Mouse (Mus musculus): Measurements from ENCODE around the gene Rap1gap2. TPM values are rescaled to one million over a fixed set of nuclear protein-coding genes. Genes with fewer than 3 reads are reported as not detected.

The Rap1gap2 gene
- total and polyA plus RNA-seq, 2 experiments from 2014 or later = 12.1 to 49.1 TPM

GRCm38 (mm10) chr11:74574768-74575434 lies 35.8 kb downstream of the Rap1gap2 start:
- Histone ChIP-seq H3K4me1 (ENCODE audit: insufficient read depth, low read length) (0 out of 2 replicates have a peak, but pooled peaks cover 3% of the 10 kb centered on the region), H3K27ac (ENCODE audit: low read depth, low read length) (no peak overlapping the region), H3K9me3 (ENCODE audit: low read length) (no peaks in the 10 kb centered on the region), H3K4me3 (ENCODE audit: low read depth, low read length) (no peak overlapping the region), H3K4me2 (ENCODE audit: low read depth, low read length, poor library complexity, severe bottlenecking) (no peak overlapping the region), H3K9ac (replicated peaks; ENCODE audit: low read length, poor library complexity, severe bottlenecking) (no peak overlapping the region), H3K36me3 (ENCODE audit: insufficient read depth, low read length) (no peaks in the 10 kb centered on the region), H3K27me3 (ENCODE audit: insufficient read depth, low read length) (no peaks in the 10 kb centered on the region)
- DNase-seq (ENCODE audit: low spot score) (no peak), ATAC-seq (ENCODE audit: low FRiP score) (no peak)
- TF ChIP-seq CTCF (IDR thresholded peaks at IDR 0.05) = no peak
- 80% methylated on average over 4 of the region's 4 CpGs for WGBS

DNA sequence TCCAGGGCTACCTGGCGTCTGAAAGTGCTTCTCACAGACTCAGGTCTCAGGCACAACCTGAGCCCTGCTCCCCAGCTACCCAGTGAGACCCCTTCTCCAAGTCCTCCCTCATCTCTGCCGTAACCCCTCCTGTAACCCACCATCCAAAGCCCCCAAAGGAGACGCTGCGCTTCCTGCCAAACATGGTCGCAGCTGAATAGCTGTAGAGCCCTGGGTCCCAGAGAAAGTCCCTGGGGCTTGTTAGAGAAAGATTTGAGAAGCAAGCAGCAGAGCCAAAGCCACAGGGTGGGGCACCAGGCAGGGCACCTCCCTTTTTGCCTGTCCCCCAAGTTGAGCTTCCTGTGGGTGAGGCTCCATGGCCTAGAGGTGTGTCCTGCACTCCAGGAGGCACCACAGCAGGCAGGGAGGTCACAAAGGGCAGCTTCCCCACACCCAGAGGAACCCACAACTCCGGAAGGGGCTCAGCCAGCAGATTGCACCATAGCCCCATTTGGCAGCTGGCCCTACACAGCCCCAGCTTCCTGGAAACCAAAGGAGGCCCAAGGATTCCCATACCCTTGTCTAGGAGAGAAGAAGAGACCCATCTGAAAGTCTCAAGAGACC lies 38.2 kb downstream of the Rap1gap2 start:
- Histone ChIP-seq H3K9me3 (ENCODE audit: low read length) (no peaks in the 10 kb centered on the region), H3K4me1 (ENCODE audit: insufficient read depth, low read length) (0 out of 2 replicates have a peak, but pooled peaks cover 3% of the 10 kb centered on the region), H3K4me2 (ENCODE audit: low read depth, low read length, poor library complexity, severe bottlenecking) (no peak overlapping the region), H3K9ac (replicated peaks; ENCODE audit: low read length, poor library complexity, severe bottlenecking) (no peak overlapping the region), H3K4me3 (ENCODE audit: low read depth, low read length) (no peak overlapping the region), H3K36me3 (ENCODE audit: insufficient read depth, low read length) (no peaks in the 10 kb centered on the region), H3K27ac (ENCODE audit: low read depth, low read length) (no peak overlapping the region), H3K27me3 (ENCODE audit: insufficient read depth, low read length) (no peaks in the 10 kb centered on the region)
- DNase-seq (ENCODE audit: low spot score) = no peak
- 77% methylated on average over 6 of the region's 6 CpGs for WGBS
- no peak for ATAC-seq (ENCODE audit: low FRiP score)
- no peak for TF ChIP-seq CTCF (IDR thresholded peaks at IDR 0.05)

- no peak for TF ChIP-seq CTCF (IDR thresholded peaks at IDR 0.05)
- Histone ChIP-seq H3K27ac (ENCODE audit: low read depth, low read length) (no peak overlapping the region), H3K4me3 (ENCODE audit: low read depth, low read length) (no peak overlapping the region), H3K36me3 (ENCODE audit: insufficient read depth, low read length) (no peaks in the 10 kb centered on the region), H3K27me3 (ENCODE audit: insufficient read depth, low read length) (no peaks in the 10 kb centered on the region), H3K9me3 (ENCODE audit: low read length) (no peaks in the 10 kb centered on the region), H3K9ac (replicated peaks; ENCODE audit: low read length, poor library complexity, severe bottlenecking) (no peak overlapping the region), H3K4me2 (ENCODE audit: low read depth, low read length, poor library complexity, severe bottlenecking) (no peak overlapping the region), H3K4me1 (ENCODE audit: insufficient read depth, low read length) (0 out of 2 replicates have a peak, but pooled peaks cover 3% of the 10 kb centered on the region)
- WGBS = 79% methylated on average over 6 of the region's 6 CpGs
- DNase-seq (ENCODE audit: low spot score) = no peak
- ATAC-seq (ENCODE audit: low FRiP score) = no peak
Measured at GRCm38 (mm10) chr11:74569735-74570134, 41.0 kb downstream of the Rap1gap2 start.

- WGBS = 84% methylated on average over 5 of the region's 5 CpGs
- Histone ChIP-seq H3K9ac (replicated peaks; ENCODE audit: low read length, poor library complexity, severe bottlenecking) (no peak overlapping the region), H3K27ac (ENCODE audit: low read depth, low read length) (no peak overlapping the region), H3K4me2 (ENCODE audit: low read depth, low read length, poor library complexity, severe bottlenecking) (no peak overlapping the region), H3K4me1 (ENCODE audit: insufficient read depth, low read length) (no peaks in the 10 kb centered on the region), H3K9me3 (ENCODE audit: low read length) (no peaks in the 10 kb centered on the region), H3K27me3 (ENCODE audit: insufficient read depth, low read length) (no peaks in the 10 kb centered on the region), H3K36me3 (ENCODE audit: insufficient read depth, low read length) (no peaks in the 10 kb centered on the region), H3K4me3 (ENCODE audit: low read depth, low read length) (no peak overlapping the region)
- DNase-seq (ENCODE audit: low spot score) = no peak
- no peak for TF ChIP-seq CTCF (IDR thresholded peaks at IDR 0.05)
- ATAC-seq (ENCODE audit: low FRiP score) = no peak
Measured at GRCm38 (mm10) chr11:74568463-74568862, 42.3 kb downstream of the Rap1gap2 start.

- WGBS = 74% methylated on average over 3 of the region's 3 CpGs
- Histone ChIP-seq H3K4me2 (ENCODE audit: low read depth, low read length, poor library complexity, severe bottlenecking) (no peak overlapping the region), H3K36me3 (ENCODE audit: insufficient read depth, low read length) (no peaks in the 10 kb centered on the region), H3K4me1 (ENCODE audit: insufficient read depth, low read length) (no peaks in the 10 kb centered on the region), H3K27ac (ENCODE audit: low read depth, low read length) (no peak overlapping the region), H3K27me3 (ENCODE audit: insufficient read depth, low read length) (no peaks in the 10 kb centered on the region), H3K4me3 (ENCODE audit: low read depth, low read length) (no peak overlapping the region), H3K9me3 (ENCODE audit: low read length) (no peaks in the 10 kb centered on the region), H3K9ac (replicated peaks; ENCODE audit: low read length, poor library complexity, severe bottlenecking) (no peak overlapping the region)
- DNase-seq (ENCODE audit: low spot score) (no peak), ATAC-seq (ENCODE audit: low FRiP score) (no peak)
- no peak for TF ChIP-seq CTCF (IDR thresholded peaks at IDR 0.05)
Measured at GRCm38 (mm10) chr11:74568004-74568403, 42.7 kb downstream of the Rap1gap2 start.

DNA sequence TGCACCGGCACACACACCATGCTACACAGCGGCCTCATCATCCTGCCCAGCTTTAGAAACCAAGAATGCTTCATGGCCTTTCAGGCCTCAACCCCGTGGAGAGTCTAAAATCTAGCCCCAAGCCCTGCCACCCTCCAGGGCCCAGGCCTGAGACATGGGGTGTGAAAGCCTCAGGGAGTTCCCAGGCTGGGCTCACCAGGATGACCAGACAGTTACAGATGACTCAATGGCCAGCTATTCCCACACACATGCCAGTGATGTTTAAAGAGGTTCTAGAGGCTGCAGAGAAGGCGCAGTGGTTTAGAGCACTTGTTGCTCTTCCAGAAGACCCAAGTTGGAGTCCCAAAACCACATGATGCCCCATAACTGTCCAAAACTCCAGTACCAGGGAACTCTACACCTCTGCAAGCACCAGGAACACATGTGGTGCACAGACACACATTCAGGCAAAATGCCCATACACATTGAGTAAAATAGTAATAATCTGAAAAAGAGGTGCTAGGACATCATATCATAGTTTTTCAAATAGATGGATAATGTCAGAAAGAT lies 44.3 kb downstream of the Rap1gap2 start:
- TF ChIP-seq CTCF (IDR thresholded peaks at IDR 0.05) = no peak
- no peak overlapping the region for H3K27ac ChIP-seq (ENCODE audit: low read depth, low read length)
- 89% methylated on average over 4 of the region's 4 CpGs for WGBS

More for the DNA sequence above, 44.3 kb downstream of the Rap1gap2 start:
- DNase-seq (ENCODE audit: low spot score) (no peak), ATAC-seq (ENCODE audit: low FRiP score) (no peak)
- Histone ChIP-seq H3K36me3 (ENCODE audit: insufficient read depth, low read length) (no peaks in the 10 kb centered on the region), H3K9ac (replicated peaks; ENCODE audit: low read length, poor library complexity, severe bottlenecking) (no peak overlapping the region), H3K4me1 (ENCODE audit: insufficient read depth, low read length) (no peaks in the 10 kb centered on the region), H3K9me3 (ENCODE audit: low read length) (no peaks in the 10 kb centered on the region), H3K4me3 (ENCODE audit: low read depth, low read length) (no peak overlapping the region), H3K27me3 (ENCODE audit: insufficient read depth, low read length) (no peaks in the 10 kb centered on the region), H3K4me2 (ENCODE audit: low read depth, low read length, poor library complexity, severe bottlenecking) (no peak overlapping the region)
